Mouse (Mus musculus) urinary bladder, postnatal 0 days (tissue): ENCODE results near the gene Prr11. TPM values are rescaled to one million over a fixed set of nuclear protein-coding genes. Genes with fewer than 3 reads are reported as not detected.
A peak's percentile ranks its signal among the peaks of the same experiment; 100 is the strongest.

Source experiments
- microRNA counts: library from miRNA; unstranded; fragments of <30 nt; microRNA quantifications from one replicate; lab custom pipeline; 2016
- microRNA-seq: library from miRNA; unstranded; fragments of <30 nt; microRNA quantifications from one replicate; pipeline ENCODE4, GENCODE M21; 2016
- polyA plus RNA-seq: library from polyadenylated mRNA; unstranded; fragments of >200 nt; fragmentation: Nextera tagmentation; extraction: Ambion mirVana; gene quantifications from 2 replicates; pipeline ENCODE4 v1.2.1, GENCODE M21; 2015

Prr11 gene
- 1.3 and 2.1 TPM in 2 replicates for polyA plus RNA-seq

DNA sequence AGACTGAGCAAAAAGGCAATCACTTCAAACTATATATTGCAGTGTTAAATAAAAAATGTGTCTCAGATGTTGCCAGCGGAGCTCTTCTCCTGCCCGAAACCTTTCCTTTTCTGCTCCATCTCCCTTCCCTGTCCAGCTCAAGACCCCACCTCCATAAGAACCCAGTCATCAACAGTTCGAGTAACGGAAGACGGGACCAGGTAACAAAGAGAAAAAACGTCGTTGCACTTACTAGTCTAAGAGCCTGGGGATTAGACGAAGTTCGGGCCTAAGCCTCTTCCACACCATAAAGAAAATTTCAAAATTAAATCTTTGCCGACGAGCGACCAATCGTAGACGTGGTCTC is at the start of gene Prr11:
Gene Prr11, minus strand, starts transcription at position 300 of the 346 bp plus-strand sequence.

GRCm38 (mm10) chr11:87126824-87127816 is 18.6 kb upstream of the Prr11 start, which contains the start of gene Trim37:
TSS of gene Trim37 (plus strand) at chr11:87127077.

DNA sequence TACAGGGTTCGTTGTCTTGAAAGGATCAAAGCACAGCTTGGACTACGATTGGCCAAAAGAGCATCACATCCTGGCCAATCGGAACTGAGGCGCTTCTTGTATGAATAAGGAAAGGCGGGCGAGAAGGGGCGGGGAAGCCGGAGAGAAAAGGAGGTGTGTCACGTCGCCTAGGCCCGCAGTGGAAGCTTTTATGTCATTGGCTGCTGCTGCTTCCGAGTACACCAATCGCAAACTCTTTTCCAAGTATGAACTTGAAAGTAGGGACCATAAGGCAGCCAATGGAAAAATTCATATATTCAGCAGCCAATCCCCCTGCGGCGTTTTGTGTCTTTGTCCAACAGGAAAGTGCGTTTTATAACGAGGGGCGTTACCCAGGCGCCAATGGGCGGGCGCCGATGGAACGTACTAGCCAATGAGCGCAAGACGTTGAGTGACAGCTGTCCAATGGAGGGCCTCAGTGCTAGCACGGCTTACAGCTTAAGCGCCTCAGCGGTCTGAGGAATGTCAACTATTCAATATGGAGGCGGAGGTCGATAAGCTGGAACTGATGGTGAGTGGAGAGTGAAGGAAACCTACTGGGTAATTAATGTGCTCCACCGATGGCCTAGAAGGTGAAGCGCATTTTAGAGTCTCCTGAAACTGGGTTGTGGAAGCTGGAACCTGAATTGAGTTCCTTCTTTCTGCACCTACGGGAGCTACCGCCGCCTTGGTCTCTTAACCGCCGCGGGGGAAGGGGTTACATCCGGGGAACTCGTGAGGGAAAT is 429 bp upstream of the Prr11 start, which contains the start of gene Ska2:
Gene Ska2, plus strand, starts transcription at position 480 of the 764 bp plus-strand sequence.

GRCm38 (mm10) chr11:87086290-87086984 is 22.1 kb downstream of the Prr11 start, which contains the start of gene Smg8:
TSS of gene Smg8 (minus strand) at chr11:87086774.

DNA sequence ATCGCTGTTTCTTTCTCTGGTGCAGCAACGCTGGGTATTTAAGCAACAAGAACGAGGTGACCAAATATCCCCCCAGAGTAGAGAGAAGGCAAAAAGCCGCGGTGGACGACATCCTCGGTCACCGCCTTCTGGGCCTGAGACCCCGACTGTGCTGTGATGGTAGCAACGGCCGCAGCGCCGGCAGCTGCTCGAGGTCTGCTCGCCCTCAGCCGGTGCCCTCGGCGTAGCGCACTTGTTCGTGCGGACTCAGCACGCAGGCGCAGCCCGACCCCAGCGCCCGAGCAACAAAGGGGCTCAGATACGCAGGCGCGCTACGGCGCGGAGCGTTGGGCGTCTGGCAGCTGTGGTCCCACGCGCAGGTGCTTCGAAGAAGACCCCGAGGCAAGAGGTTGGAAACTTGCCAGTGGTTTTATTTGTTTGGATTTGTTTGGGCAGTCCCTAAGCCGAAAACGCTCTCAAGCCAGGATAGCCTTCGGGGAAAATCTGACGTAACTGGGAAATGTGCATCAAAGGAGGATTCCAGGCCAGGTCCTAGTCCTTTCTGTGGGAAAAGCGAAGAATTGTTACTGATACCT is 34.6 kb downstream of the Prr11 start, which contains the start of gene Gdpd1:
Gene Gdpd1, minus strand, starts transcription at position 197 of the 575 bp plus-strand sequence.

MicroRNAs within 50 kb of the gene (microRNA counts, 519-probe panel; counts per million panel counts)
- 4,590 counts per million, percentile 85 among the panel's probes with 10 or more counts for microRNA mmu-miR-301a (lab: Ali Mortazavi, UCI)

Small RNA genes within 50 kb of the gene (microRNA-seq; reads per million reads assigned to microRNA genes)
- 1,421 reads per million, percentile 76 among the genes with 10 or more reads in this experiment for gene Mir301

Other genes starting within 250 kb of the Prr11 start
- gene Ypel2, start 115.0 kb downstream of the Prr11 start, polyA plus RNA-seq, result 7.0 and 7.2 TPM in 2 replicates
- 16.7 and 17.4 TPM in 2 replicates for gene Gdpd1, start 34.6 kb downstream of the Prr11 start, polyA plus RNA-seq
- 9.4 and 10.4 TPM in 2 replicates for gene Smg8, start 21.9 kb downstream of the Prr11 start, polyA plus RNA-seq
- gene Ska2, start 526 bp upstream of the Prr11 start, polyA plus RNA-seq, result 17.2 and 22.6 TPM in 2 replicates
- gene Trim37, start 18.4 kb upstream of the Prr11 start, polyA plus RNA-seq, result 8.0 and 10.6 TPM in 2 replicates